Mouse (Mus musculus): ENCODE results near the gene Mms22l. TPM values are rescaled to one million over a fixed set of nuclear protein-coding genes. Genes with fewer than 3 reads are reported as not detected.
A peak's percentile ranks its signal among the peaks of the same experiment; 100 is the strongest.
"Not testable (repeated sequence)": the region's sequence is repeated elsewhere in the genome, so short reads cannot be mapped to it uniquely, and the experiment has no call there.

Mms22l gene
- polyA plus RNA-seq (2015; fragmentation: Nextera tagmentation; extraction: Ambion mirVana), result 24.9 and 25.4 TPM in 2 replicates

- no peaks in the 10 kb centered on the region; the same call in 1 of the 2 replicates for H3K4me1 ChIP-seq (replicated peaks; ENCODE audit: control insufficient read depth, insufficient read depth, low read length)
- H3K4me2 ChIP-seq (ENCODE audit: low read depth, low read length), result peak within 1 kb of the TSS; percentile 78
- H3K27me3 ChIP-seq (ENCODE audit: control insufficient read depth, insufficient read depth, low read depth, low read length), result no peaks in the 10 kb centered on the region
- ATAC-seq (ENCODE audit: low read depth), result peak; percentile 100
- WGBS, result under 1% methylated on average over 72 of the region's 83 CpGs
- H3K9ac ChIP-seq (ENCODE audit: low read length), result peak within 1 kb of the TSS; percentile 99
- no peaks in the 10 kb centered on the region for H3K9me3 ChIP-seq (ENCODE audit: control insufficient read depth, low read length)
- H3K4me3 ChIP-seq (ENCODE audit: low read length), result peak within 1 kb of the TSS; percentile 93
- H3K36me3 ChIP-seq (ENCODE audit: control insufficient read depth, insufficient read depth, low read length), result no peaks in the 10 kb centered on the region
- H3K27ac ChIP-seq (ENCODE audit: low read length), result peak within 1 kb of the TSS; percentile 98
Measured at GRCm38 (mm10) chr4:24496116-24496952, at the start of gene Mms22l. TSS of gene Mms22l (plus strand) at chr4:24496451.

GRCm38 (mm10) chr4:24484046-24484445 lies 12.2 kb upstream of the Mms22l start:
- H3K4me3 ChIP-seq (ENCODE audit: low read length); H3K27ac ChIP-seq (ENCODE audit: low read length); H3K4me2 ChIP-seq (ENCODE audit: low read depth, low read length); ATAC-seq (ENCODE audit: low read depth); H3K9me3 ChIP-seq (ENCODE audit: control insufficient read depth, low read length); H3K27me3 ChIP-seq (ENCODE audit: control insufficient read depth, insufficient read depth, low read depth, low read length); H3K36me3 ChIP-seq (ENCODE audit: control insufficient read depth, insufficient read depth, low read length); H3K4me1 ChIP-seq (replicated peaks; ENCODE audit: control insufficient read depth, insufficient read depth, low read length); H3K9ac ChIP-seq (ENCODE audit: low read length): not testable (repeated sequence)
- WGBS, result 85% methylated on average over 4 of the region's 4 CpGs

- Histone ChIP-seq H3K9me3 (ENCODE audit: control insufficient read depth, low read length) (no peaks in the 10 kb centered on the region), H3K4me3 (ENCODE audit: low read length) (peak overlapping the region; percentile 93), H3K27me3 (ENCODE audit: control insufficient read depth, insufficient read depth, low read depth, low read length) (no peaks in the 10 kb centered on the region), H3K4me1 (replicated peaks; ENCODE audit: control insufficient read depth, insufficient read depth, low read length) (no peaks in the 10 kb centered on the region; the same call in 1 of the 2 replicates), H3K9ac (ENCODE audit: low read length) (peak overlapping the region; percentile 99), H3K36me3 (ENCODE audit: control insufficient read depth, insufficient read depth, low read length) (no peaks in the 10 kb centered on the region), H3K4me2 (ENCODE audit: low read depth, low read length) (peak overlapping the region; percentile 78), H3K27ac (ENCODE audit: low read length) (peak overlapping the region; percentile 63)
- WGBS, result under 1% methylated on average over 7 of the region's 7 CpGs
- ATAC-seq (ENCODE audit: low read depth), result no peak
Measured at GRCm38 (mm10) chr4:24496953-24497319, 685 bp downstream of the Mms22l start.

GRCm38 (mm10) chr4:24509195-24509594 lies 12.9 kb downstream of the Mms22l start:
- peaks cover 17% of the 10 kb centered on the region for H3K36me3 ChIP-seq (ENCODE audit: control insufficient read depth, insufficient read depth, low read length)
- no peak for ATAC-seq (ENCODE audit: low read depth)
- no peak overlapping the region for H3K4me3 ChIP-seq (ENCODE audit: low read length)

GRCm38 (mm10) chr4:24536989-24537388 lies 40.7 kb downstream of the Mms22l start:
- no peak overlapping the region for H3K9ac ChIP-seq (ENCODE audit: low read length)
- no peak for ATAC-seq (ENCODE audit: low read depth)
- H3K27ac ChIP-seq (ENCODE audit: low read length), result no peak overlapping the region
- no peak overlapping the region for H3K4me2 ChIP-seq (ENCODE audit: low read depth, low read length)
- no peaks in the 10 kb centered on the region for H3K4me1 ChIP-seq (replicated peaks; ENCODE audit: control insufficient read depth, insufficient read depth, low read length)
- no peak overlapping the region for H3K4me3 ChIP-seq (ENCODE audit: low read length)
- no peaks in the 10 kb centered on the region for H3K9me3 ChIP-seq (ENCODE audit: control insufficient read depth, low read length)
- no peaks in the 10 kb centered on the region for H3K27me3 ChIP-seq (ENCODE audit: control insufficient read depth, insufficient read depth, low read depth, low read length)
- 76% methylated on average over 4 of the region's 4 CpGs for WGBS
- H3K36me3 ChIP-seq (ENCODE audit: control insufficient read depth, insufficient read depth, low read length), result peaks cover 4% of the 10 kb centered on the region; the same call in 1 of the 2 replicates

More at GRCm38 (mm10) chr4:24509195-24509594, 12.9 kb downstream of the Mms22l start:
- H3K9me3 ChIP-seq (ENCODE audit: control insufficient read depth, low read length), result no peaks in the 10 kb centered on the region
- WGBS, result 93% methylated on average over 3 of the region's 3 CpGs
- H3K9ac ChIP-seq (ENCODE audit: low read length), result no peak overlapping the region
- no peaks in the 10 kb centered on the region for H3K4me1 ChIP-seq (replicated peaks; ENCODE audit: control insufficient read depth, insufficient read depth, low read length)
- H3K27ac ChIP-seq (ENCODE audit: low read length), result no peak overlapping the region
- no peaks in the 10 kb centered on the region for H3K27me3 ChIP-seq (ENCODE audit: control insufficient read depth, insufficient read depth, low read depth, low read length)
- no peak overlapping the region for H3K4me2 ChIP-seq (ENCODE audit: low read depth, low read length)

GRCm38 (mm10) chr4:24543421-24543820 lies 47.2 kb downstream of the Mms22l start:
- ATAC-seq (ENCODE audit: low read depth), result no peak

GRCm38 (mm10) chr4:24544677-24545151 lies 48.5 kb downstream of the Mms22l start:
- Histone ChIP-seq H3K4me1 (replicated peaks; ENCODE audit: control insufficient read depth, insufficient read depth, low read length) (no peaks in the 10 kb centered on the region), H3K36me3 (ENCODE audit: control insufficient read depth, insufficient read depth, low read length) (no peaks in the 10 kb centered on the region), H3K27ac (ENCODE audit: low read length) (no peak overlapping the region), H3K27me3 (ENCODE audit: control insufficient read depth, insufficient read depth, low read depth, low read length) (no peaks in the 10 kb centered on the region), H3K4me2 (ENCODE audit: low read depth, low read length) (no peak overlapping the region), H3K9ac (ENCODE audit: low read length) (no peak overlapping the region), H3K9me3 (ENCODE audit: control insufficient read depth, low read length) (no peaks in the 10 kb centered on the region), H3K4me3 (ENCODE audit: low read length) (no peak overlapping the region)
- WGBS, result 67% methylated on average over 5 of the region's 5 CpGs
- no peak for ATAC-seq (ENCODE audit: low read depth)

More at GRCm38 (mm10) chr4:24543421-24543820, 47.2 kb downstream of the Mms22l start:
- no peak overlapping the region for H3K9ac ChIP-seq (ENCODE audit: low read length)
- no peaks in the 10 kb centered on the region for H3K9me3 ChIP-seq (ENCODE audit: control insufficient read depth, low read length)
- WGBS, result 67% methylated on average over 3 of the region's 3 CpGs
- H3K4me3 ChIP-seq (ENCODE audit: low read length), result no peak overlapping the region
- no peaks in the 10 kb centered on the region for H3K4me1 ChIP-seq (replicated peaks; ENCODE audit: control insufficient read depth, insufficient read depth, low read length)
- H3K4me2 ChIP-seq (ENCODE audit: low read depth, low read length), result no peak overlapping the region
- no peaks in the 10 kb centered on the region for H3K27me3 ChIP-seq (ENCODE audit: control insufficient read depth, insufficient read depth, low read depth, low read length)
- H3K27ac ChIP-seq (ENCODE audit: low read length), result no peak overlapping the region
- H3K36me3 ChIP-seq (ENCODE audit: control insufficient read depth, insufficient read depth, low read length), result no peaks in the 10 kb centered on the region

- no peak for ATAC-seq (ENCODE audit: low read depth)
- Histone ChIP-seq H3K4me2 (ENCODE audit: low read depth, low read length) (no peak overlapping the region), H3K36me3 (ENCODE audit: control insufficient read depth, insufficient read depth, low read length) (no peaks in the 10 kb centered on the region; the same call in 1 of the 2 replicates), H3K9ac (ENCODE audit: low read length) (no peak overlapping the region), H3K27ac (ENCODE audit: low read length) (no peak overlapping the region), H3K4me1 (replicated peaks; ENCODE audit: control insufficient read depth, insufficient read depth, low read length) (no peaks in the 10 kb centered on the region), H3K4me3 (ENCODE audit: low read length) (no peak overlapping the region), H3K27me3 (ENCODE audit: control insufficient read depth, insufficient read depth, low read depth, low read length) (no peaks in the 10 kb centered on the region), H3K9me3 (ENCODE audit: control insufficient read depth, low read length) (no peaks in the 10 kb centered on the region)
- WGBS, result 35% methylated on average over 6 of the region's 6 CpGs
Measured at GRCm38 (mm10) chr4:24556116-24556820, 60.0 kb downstream of the Mms22l start.

GRCm38 (mm10) chr4:24557149-24557548 lies 60.9 kb downstream of the Mms22l start:
- Histone ChIP-seq H3K9me3 (ENCODE audit: control insufficient read depth, low read length) (no peaks in the 10 kb centered on the region), H3K4me2 (ENCODE audit: low read depth, low read length) (no peak overlapping the region), H3K36me3 (ENCODE audit: control insufficient read depth, insufficient read depth, low read length) (no peaks in the 10 kb centered on the region; the same call in 1 of the 2 replicates), H3K27me3 (ENCODE audit: control insufficient read depth, insufficient read depth, low read depth, low read length) (no peaks in the 10 kb centered on the region), H3K4me1 (replicated peaks; ENCODE audit: control insufficient read depth, insufficient read depth, low read length) (no peaks in the 10 kb centered on the region), H3K9ac (ENCODE audit: low read length) (no peak overlapping the region), H3K27ac (ENCODE audit: low read length) (no peak overlapping the region), H3K4me3 (ENCODE audit: low read length) (no peak overlapping the region)
- 64% methylated on average over 4 of the region's 4 CpGs for WGBS
- no peak for ATAC-seq (ENCODE audit: low read depth)
